Mouse (Mus musculus) embryonic facial prominence, embryonic 14.5 days (tissue): ENCODE measurements at regions not wholly inside any gene's neighbourhood (a gene's known extent, or its start where the extent isn't known, plus 50 kb on each side); places are given as distances from the start of the nearest gene placed in this dataset.
A peak's percentile ranks its signal among the peaks of the same experiment; 100 is the strongest.
"Not testable (repeated sequence)": the region's sequence is repeated elsewhere in the genome, so short reads cannot be mapped to it uniquely, and the experiment has no call there.

Source experiments
- ATAC-seq: fragments of 200-750 bp; cut with Nextera tagmentation; 2 replicates; pipeline ENCODE4 v1.8.0; 2017; ENCODE audit warnings: low read depth, moderate number of reproducible peaks, moderate TSS enrichment
- DNase-seq: peaks from one replicate; pipeline ENCODE4 v3.0.0-alpha.2; 2015; ENCODE audit warnings: low spot score
- H3K27ac ChIP-seq: fragments of 300-500 bp; sonication (generic); replicated peaks from 2 replicates; pipeline ENCODE4 v1.5.1; 2014; ENCODE audit warnings: low read depth, mild to moderate bottlenecking, low read length, moderate library complexity
- H3K27me3 ChIP-seq: fragments of 300-500 bp; sonication (generic); replicated peaks from 2 replicates; pipeline ENCODE4 v1.6.1; 2014; ENCODE audit warnings: low read length; ENCODE audit not compliant: control insufficient read depth, insufficient read depth
- H3K36me3 ChIP-seq: fragments of 300-500 bp; sonication (generic); 2 replicates; pipeline ENCODE4 v1.6.1; 2014; ENCODE audit warnings: low read length, mixed read lengths; ENCODE audit not compliant: control insufficient read depth, insufficient read depth
- H3K4me1 ChIP-seq: fragments of 300-500 bp; sonication (generic); 2 replicates; pipeline ENCODE4 v1.6.1; 2014; ENCODE audit warnings: antibody characterized with exemption, low read length; ENCODE audit not compliant: control insufficient read depth, insufficient read depth
- H3K4me2 ChIP-seq: fragments of 300-500 bp; sonication (generic); 2 replicates; pipeline ENCODE4 v1.6.1; 2014; ENCODE audit warnings: low read depth, mild to moderate bottlenecking, low read length, moderate library complexity, mixed read lengths
- H3K4me3 ChIP-seq: fragments of 300-500 bp; sonication (generic); 2 replicates; pipeline ENCODE4 v1.5.1; 2014; ENCODE audit warnings: low read depth, mild to moderate bottlenecking, low read length
- H3K9ac ChIP-seq: fragments of 300-500 bp; sonication (generic); 2 replicates; pipeline ENCODE4 v1.6.1; 2014; ENCODE audit warnings: low read depth, mild to moderate bottlenecking, low read length, moderate library complexity, mixed read lengths
- H3K9me3 ChIP-seq: fragments of 300-500 bp; sonication (generic); 2 replicates; pipeline ENCODE4 v1.6.1; 2016; ENCODE audit warnings: low read length; ENCODE audit not compliant: control insufficient read depth
- WGBS: fragments of 180-500 bp; shearing (Covaris S2); extraction: QIAGEN DNeasy Blood & Tissue Kit; methylation state at CpG from one replicate; pipeline ENCODE4 v1.1.7; 2014; 5-methylcytosine and 5-hydroxymethylcytosine counted together

GRCm38 (mm10) chr12:15606095-15606494, 210.6 kb downstream of the Trib2 start:
- Histone ChIP-seq H3K4me2 (no peak overlapping the region), H3K27ac (no peak overlapping the region), H3K36me3 (no peaks in the 10 kb centered on the region), H3K4me1 (0 out of 2 replicates have a peak, but pooled peaks cover 14% of the 10 kb centered on the region), H3K9me3 (no peaks in the 10 kb centered on the region), H3K27me3 (no peaks in the 10 kb centered on the region), H3K4me3 (no peak overlapping the region), H3K9ac (no peak overlapping the region)
- DNase-seq (peak; percentile 72), ATAC-seq (0 out of 2 replicates have a peak, but pooled peaks have one; percentile 9)
- 52% methylated on average over 4 of the region's 4 CpGs for WGBS

DNA sequence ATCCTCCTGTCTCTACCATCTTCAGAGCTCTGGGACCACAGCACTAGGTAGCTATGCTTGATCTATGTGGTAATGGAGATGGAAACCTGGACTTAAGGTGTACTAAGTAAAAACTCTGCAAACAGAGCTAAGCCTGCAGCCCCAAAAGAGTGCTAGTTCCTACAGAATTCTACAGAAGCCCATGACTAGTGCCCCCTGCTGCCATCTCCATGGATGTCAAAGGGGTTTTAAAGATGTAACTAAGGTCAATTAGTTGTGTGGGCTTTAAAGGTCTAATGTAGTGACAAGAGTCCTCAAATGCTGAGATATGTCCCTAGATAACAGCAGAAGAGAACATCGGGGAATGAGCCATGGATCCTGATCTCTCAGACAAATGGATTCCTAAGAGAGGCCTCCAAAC, 212.1 kb downstream of the Trib2 start:
- no peak for ATAC-seq
- no peak overlapping the region for H3K27ac ChIP-seq
- no peak overlapping the region for H3K4me2 ChIP-seq
- WGBS, result 79% methylated on average over 1 of the region's 1 CpGs
- no peak overlapping the region for H3K4me3 ChIP-seq
- 0 out of 2 replicates have a peak, but pooled peaks cover 14% of the 10 kb centered on the region for H3K4me1 ChIP-seq
- no peaks in the 10 kb centered on the region for H3K27me3 ChIP-seq
- no peak for DNase-seq
- no peaks in the 10 kb centered on the region for H3K9me3 ChIP-seq
- no peaks in the 10 kb centered on the region for H3K36me3 ChIP-seq
- H3K9ac ChIP-seq, result no peak overlapping the region

- WGBS, result 38% methylated on average over 5 of the region's 5 CpGs
- Histone ChIP-seq H3K9me3 (no peaks in the 10 kb centered on the region), H3K27ac (peak overlapping the region; percentile 49; the same call in 1 of the 2 replicates), H3K4me1 (0 out of 2 replicates have a peak, but pooled peaks cover 14% of the 10 kb centered on the region), H3K27me3 (no peaks in the 10 kb centered on the region), H3K9ac (no peak overlapping the region), H3K36me3 (no peaks in the 10 kb centered on the region), H3K4me2 (no peak overlapping the region), H3K4me3 (no peak overlapping the region)
- ATAC-seq (no peak), DNase-seq (no peak)
Measured at GRCm38 (mm10) chr12:15603885-15604284, 212.8 kb downstream of the Trib2 start.

GRCm38 (mm10) chr12:15603319-15603718, 213.4 kb downstream of the Trib2 start:
- H3K4me2 ChIP-seq, result no peak overlapping the region
- H3K36me3 ChIP-seq, result no peaks in the 10 kb centered on the region
- H3K9me3 ChIP-seq, result no peaks in the 10 kb centered on the region
- H3K27ac ChIP-seq, result peak overlapping the region; percentile 49; the same call in 1 of the 2 replicates
- H3K4me1 ChIP-seq, result 0 out of 2 replicates have a peak, but pooled peaks cover 14% of the 10 kb centered on the region
- no peak overlapping the region for H3K4me3 ChIP-seq
- ATAC-seq (peak; percentile 74), DNase-seq (peak; percentile 80)
- WGBS, result 29% methylated on average over 5 of the region's 5 CpGs
- no peak overlapping the region for H3K9ac ChIP-seq
- no peaks in the 10 kb centered on the region for H3K27me3 ChIP-seq

- H3K27ac ChIP-seq, result no peak overlapping the region
- DNase-seq (no peak), ATAC-seq (no peak)
- WGBS, result 55% methylated on average over 2 of the region's 2 CpGs
- H3K4me2 ChIP-seq, result no peak overlapping the region
- H3K4me1 ChIP-seq, result no peaks in the 10 kb centered on the region
- H3K9ac ChIP-seq, result no peak overlapping the region
- H3K27me3 ChIP-seq, result no peaks in the 10 kb centered on the region
- no peak overlapping the region for H3K4me3 ChIP-seq
- H3K36me3 ChIP-seq, result no peaks in the 10 kb centered on the region
- no peaks in the 10 kb centered on the region for H3K9me3 ChIP-seq
Measured at GRCm38 (mm10) chr12:15594704-15595103, 222.0 kb downstream of the Trib2 start.

- not testable (repeated sequence) for DNase-seq, H3K27ac ChIP-seq, ATAC-seq, H3K4me2 ChIP-seq, H3K4me1 ChIP-seq, H3K27me3 ChIP-seq, H3K36me3 ChIP-seq, H3K9ac ChIP-seq, H3K9me3 ChIP-seq, H3K4me3 ChIP-seq
- WGBS, result 89% methylated on average over 2 of the region's 2 CpGs
Measured at GRCm38 (mm10) chr12:15587864-15588263, 228.9 kb downstream of the Trib2 start.

DNA sequence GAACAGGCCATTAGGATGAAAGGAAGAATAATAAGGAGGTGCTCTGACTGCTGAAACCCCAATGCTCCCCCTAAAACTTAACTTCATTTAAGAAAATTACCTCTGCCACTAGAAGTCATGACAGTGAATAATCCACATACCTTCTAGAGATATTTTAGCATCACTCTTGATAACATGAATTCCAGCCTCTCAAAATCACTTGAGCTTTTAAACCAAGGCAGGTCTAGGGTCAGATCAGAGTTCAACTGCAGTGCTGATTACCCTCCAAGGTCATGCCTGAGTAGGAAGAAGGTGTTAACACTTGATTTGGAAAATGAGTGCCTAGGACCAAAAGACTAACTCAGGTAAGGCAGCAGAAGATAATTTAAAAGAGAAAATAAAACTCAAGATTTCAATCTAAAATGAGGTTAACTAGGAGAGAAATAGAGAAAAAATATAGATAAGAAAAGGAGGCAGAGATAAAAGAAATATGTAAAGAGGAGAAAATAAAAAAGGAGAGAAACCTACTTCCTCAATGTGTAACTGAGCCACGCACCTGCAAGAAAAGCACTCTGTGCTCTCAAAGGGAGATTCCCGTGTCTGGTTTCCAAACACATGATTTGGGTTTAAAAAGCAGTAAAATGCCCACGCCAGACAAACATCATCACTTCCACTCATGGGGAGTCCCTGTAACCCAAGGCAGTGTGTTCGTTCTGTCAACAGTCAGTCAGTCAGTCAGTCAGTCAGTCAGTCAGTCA, 229.8 kb downstream of the Trib2 start:
- ATAC-seq, result no peak
- no peak overlapping the region for H3K9ac ChIP-seq
- WGBS, result 79% methylated on average over 4 of the region's 4 CpGs
- no peaks in the 10 kb centered on the region for H3K9me3 ChIP-seq
- H3K4me1 ChIP-seq, result no peaks in the 10 kb centered on the region
- no peak overlapping the region for H3K4me2 ChIP-seq
- H3K27ac ChIP-seq, result no peak overlapping the region
- DNase-seq, result no peak
- no peak overlapping the region for H3K4me3 ChIP-seq
- H3K36me3 ChIP-seq, result no peaks in the 10 kb centered on the region
- H3K27me3 ChIP-seq, result no peaks in the 10 kb centered on the region

GRCm38 (mm10) chr12:15585845-15586244, 230.9 kb downstream of the Trib2 start:
- H3K27ac ChIP-seq, result no peak overlapping the region
- H3K4me2 ChIP-seq, result no peak overlapping the region
- H3K4me3 ChIP-seq, result no peak overlapping the region
- no peaks in the 10 kb centered on the region for H3K4me1 ChIP-seq
- H3K27me3 ChIP-seq, result no peaks in the 10 kb centered on the region
- H3K36me3 ChIP-seq, result no peaks in the 10 kb centered on the region
- no peak for DNase-seq
- ATAC-seq, result no peak
- no peak overlapping the region for H3K9ac ChIP-seq
- WGBS, result 68% methylated on average over 1 of the region's 1 CpGs
- H3K9me3 ChIP-seq, result no peaks in the 10 kb centered on the region

DNA sequence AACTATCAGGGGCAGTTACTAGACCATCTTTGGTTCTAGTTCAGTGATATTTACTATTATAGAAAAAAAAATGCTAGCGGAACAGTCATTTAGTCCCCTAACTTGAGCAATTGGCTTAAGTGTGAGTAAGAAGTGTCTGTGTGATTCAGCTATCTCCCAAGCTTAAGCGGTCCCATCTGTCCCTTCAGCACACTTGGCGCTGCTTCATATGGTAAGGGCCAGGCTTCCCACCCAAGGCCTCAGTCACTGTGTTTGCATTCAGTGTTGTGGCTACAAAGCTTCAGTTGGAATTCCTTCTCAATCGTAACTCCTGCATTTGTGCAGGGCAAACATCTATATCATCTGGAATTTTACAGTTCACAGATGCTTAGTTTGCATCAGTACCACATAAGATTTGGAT, 232.0 kb downstream of the Trib2 start:
- Histone ChIP-seq H3K27ac (no peak overlapping the region), H3K9me3 (no peaks in the 10 kb centered on the region), H3K4me2 (no peak overlapping the region), H3K4me3 (no peak overlapping the region), H3K4me1 (no peaks in the 10 kb centered on the region), H3K27me3 (no peaks in the 10 kb centered on the region), H3K9ac (no peak overlapping the region), H3K36me3 (no peaks in the 10 kb centered on the region)
- DNase-seq (no peak), ATAC-seq (no peak)
- 67% methylated on average over 4 of the region's 4 CpGs for WGBS
